Mouse (Mus musculus) spleen, postnatal 10 days (tissue): ENCODE measurements around the gene Fchsd2.

Source experiments
- DNase-seq, 2 experiments: peaks; one replicate each; pipeline ENCODE4 v3.0.0; 2021 to 2022; ENCODE audit warnings: low spot score in 2 of 2

Gene Fchsd2

DNA sequence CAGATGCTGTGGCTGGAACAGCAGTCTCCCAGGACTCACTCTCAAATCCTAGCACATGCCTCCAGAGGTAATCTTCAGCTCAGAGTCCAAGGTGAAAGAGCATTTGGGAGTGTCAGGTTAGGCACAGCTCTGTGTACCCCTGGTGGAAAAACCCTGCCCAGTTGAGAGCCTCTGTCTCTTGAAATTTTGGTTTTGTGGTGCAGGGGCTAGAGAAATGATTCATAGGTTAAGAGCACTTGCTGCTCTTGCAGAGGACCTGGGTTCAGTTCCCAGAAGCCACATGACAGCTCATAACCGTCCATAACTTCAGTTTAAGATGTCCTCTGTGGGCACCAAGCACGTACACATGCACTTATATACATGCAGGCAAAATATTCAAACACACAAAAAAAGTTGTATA is 195.2 kb downstream of the Fchsd2 start:
- DNase-seq = peak in 1 of 2 experiments; percentile 5

DNA sequence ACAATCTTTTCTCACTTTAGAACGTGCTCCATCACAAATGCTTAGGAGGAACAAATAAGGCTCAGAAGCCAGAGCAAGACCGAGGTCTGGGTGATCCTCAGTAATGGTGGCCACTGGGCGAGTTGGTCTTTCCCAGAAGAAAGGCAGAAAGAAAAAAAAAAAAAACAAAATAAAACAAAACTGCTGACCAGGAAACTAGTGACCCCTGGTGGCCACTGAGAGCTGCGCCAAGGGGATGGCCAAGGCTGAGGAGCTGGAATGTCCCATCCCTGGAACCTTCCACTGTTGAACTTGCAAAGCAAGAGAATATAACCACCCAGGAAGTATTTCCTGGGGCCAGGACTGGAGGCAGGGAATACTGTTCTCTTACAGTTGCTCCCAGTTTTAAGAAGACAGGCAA is 195.8 kb downstream of the Fchsd2 start:
- peak in 1 of 2 experiments; percentile 66 for DNase-seq

DNA sequence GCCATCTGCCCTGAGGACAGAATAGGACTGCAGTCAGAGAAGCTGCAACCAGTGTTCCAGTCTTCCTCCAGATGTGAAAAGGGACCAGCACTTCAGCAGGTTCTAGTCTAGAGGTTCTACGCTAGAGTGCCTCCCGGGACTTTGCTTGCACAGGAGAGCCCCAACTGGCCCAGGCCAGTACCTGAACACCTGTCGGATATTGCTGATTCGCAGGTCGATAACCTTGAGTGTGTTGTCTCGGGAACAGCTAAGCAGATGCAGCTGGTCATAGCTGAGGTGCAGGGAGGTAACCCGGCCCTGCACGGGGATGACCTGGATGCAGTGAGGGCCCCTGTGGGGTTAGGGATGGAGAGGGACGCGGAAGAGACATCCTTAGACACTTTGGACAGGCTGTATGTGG is 197.7 kb downstream of the Fchsd2 start:
- no peak for DNase-seq

DNA sequence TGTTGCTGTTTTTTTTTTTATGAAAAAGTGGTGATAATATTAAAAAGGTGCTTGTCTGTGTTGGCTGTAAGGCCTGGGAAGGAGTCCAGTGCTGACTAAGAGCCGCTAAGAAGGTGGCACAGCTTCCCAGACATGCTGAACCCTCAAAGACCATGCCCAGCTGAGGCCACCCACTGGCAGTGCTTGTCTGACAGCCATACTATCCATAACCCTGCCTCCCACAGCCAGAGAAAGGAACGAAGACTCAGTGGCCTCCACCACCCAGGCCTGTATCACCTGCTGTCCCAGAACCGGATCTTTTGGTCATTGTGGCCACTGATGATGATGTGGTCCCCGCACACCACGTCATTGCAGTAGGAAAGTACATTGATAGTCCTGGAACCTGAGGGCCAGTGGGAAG is 198.5 kb downstream of the Fchsd2 start:
- DNase-seq = no peak

DNA sequence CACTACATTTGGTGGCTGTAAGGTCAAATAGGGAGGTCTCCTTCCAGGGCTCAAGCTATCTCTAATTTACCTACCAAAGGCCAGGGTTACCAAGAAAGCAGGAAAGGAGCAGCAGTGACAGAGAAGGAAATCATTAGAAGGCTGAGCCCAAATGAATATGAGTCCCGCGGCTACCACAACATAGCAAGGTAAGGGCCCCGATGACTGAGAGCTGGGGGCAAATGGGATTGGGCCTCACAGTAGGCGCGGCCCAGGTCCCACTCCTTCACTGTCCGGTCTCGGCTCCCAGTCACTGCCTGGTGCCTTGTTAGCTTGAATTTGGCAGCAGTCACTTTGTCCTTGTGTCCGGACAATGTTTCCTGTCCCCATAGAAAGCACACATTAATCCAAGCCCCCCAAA is 199.0 kb downstream of the Fchsd2 start:
- no peak for DNase-seq

DNA sequence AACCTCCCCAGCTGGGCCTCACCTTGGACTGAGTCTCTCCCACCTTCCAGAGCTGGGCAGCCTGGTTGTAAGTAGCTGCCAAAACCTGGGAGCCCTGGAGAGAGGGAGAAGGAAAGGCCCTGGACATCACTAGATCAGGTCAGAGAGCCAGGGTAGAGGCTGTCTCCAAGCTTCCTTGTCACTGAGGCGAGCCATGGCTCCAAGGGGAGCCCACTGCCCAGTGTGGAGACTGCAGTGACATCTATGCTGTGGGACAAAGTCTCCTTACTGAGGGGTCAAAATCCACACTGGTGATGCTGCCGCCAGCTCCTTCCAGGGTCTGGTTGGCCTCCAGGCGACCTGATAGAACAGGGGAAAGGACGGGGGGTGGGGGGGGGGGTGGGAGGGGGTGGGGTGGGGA is 199.4 kb downstream of the Fchsd2 start:
- no peak for DNase-seq

DNA sequence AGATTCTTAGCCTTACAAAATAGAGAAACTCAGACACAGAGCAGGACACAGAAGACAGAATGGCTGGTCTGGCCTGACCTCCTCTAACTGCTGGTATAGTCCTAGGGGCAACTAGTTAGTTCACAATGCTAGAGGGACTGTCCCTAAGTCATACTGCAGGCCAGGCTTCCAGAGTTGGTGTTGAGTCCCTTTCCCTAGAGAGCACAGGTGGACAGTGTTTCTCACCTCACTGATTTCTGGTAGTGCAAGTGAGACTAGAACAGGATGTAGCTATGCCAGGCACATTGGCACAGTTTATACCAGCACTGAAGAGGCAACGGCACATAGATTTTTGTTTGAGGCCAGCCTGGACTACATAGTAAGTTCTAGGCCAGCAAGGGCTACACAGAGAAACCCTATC is 200.0 kb downstream of the Fchsd2 start:
- DNase-seq = no peak

DNA sequence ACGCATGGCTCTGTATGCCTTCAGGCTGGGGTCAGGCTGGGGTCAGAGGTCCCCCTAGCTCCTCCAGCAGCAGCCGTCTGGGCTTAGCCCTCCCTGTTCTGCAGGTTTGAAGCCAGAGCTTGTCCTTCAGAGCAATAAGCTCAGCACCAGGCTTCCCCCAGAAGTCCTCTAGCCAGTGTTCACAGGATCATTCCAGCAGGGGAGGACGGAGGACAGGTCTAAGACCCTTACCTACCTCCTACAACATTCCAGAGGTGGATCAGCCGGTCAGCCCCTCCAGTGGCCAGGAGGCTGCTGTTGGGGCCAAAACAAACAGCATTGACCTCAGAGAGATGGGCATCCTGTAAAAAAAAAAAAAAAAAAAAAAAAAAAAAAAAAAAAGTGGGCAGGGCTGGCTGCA is 200.5 kb downstream of the Fchsd2 start:
- no peak for DNase-seq

DNA sequence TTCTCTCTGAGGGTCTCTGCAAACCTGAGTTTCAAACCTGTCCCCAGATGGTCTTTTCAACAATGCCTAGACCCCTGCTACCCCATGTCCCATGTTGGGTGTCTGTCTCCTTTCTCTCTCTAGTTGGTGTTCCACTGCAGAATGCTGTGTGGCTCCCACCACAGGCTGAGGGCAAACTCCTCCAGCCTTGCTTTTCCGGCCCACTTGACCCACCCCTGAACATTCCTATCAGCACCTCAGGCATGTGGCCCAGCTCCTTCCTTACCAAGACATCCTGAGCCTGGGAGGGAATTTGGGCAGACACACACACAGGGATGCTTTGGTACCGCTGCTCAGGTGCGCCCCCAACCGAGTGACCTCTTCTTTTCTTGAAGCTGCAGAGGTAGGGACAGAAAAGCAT is 200.9 kb downstream of the Fchsd2 start:
- no peak for DNase-seq

DNA sequence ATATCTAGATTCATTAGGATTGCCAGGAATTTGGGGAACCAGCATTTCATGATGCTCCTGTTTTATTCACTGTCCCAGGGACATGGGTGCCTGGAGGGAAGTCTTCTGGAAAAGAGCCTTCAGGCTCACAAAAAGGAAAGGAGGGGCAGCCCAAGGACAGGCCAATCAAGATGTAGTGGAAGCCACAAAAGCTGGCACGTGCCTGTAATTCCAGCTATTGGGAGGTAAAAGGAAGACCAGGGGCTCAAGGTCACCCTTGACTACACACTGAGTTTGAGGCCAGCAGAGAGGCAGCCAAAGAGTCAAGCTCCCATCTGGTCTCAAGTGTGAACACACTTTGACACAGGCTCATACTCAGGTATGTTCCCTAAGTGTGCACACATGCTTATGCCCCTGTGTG is 202.8 kb downstream of the Fchsd2 start:
- no peak for DNase-seq

DNA sequence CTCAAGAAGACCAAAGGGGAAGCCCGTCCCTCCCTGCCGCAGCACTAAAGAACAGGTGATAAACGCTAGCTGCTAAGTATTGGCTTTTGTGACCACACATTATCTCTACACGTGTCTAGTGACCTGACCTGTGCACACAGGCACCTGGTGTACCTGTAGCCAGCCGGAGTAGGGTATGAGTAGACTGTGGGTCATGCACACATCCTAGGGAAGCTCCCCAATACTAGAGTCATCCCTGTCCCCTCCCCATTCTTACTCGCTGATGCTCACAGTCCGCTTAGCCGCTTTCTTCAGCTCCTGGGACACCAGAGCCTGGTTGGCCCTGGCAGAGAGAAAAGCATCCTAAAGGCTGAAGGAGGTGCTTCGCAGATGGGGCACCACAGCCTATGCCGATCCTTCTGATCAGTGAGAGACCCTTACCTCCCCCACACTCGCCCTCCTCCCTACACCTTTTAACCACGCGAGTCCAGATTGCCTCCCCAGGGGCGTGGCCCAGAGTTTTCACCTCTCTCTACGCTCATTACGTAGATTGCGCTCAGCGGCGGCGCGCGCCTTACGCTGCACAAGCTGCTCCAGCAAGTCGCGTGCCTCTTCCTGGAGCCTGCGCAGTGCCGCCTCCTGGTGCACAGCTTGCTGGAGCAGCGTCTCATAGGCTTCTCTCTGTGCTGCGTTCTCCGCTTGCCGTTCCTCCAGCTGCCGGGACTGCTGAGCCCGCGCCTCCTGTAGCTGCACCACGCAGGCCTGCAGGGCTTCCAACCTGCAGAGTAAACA is 203.8 kb downstream of the Fchsd2 start:
- DNase-seq = peak in 1 of 2 experiments; percentile 61

DNA sequence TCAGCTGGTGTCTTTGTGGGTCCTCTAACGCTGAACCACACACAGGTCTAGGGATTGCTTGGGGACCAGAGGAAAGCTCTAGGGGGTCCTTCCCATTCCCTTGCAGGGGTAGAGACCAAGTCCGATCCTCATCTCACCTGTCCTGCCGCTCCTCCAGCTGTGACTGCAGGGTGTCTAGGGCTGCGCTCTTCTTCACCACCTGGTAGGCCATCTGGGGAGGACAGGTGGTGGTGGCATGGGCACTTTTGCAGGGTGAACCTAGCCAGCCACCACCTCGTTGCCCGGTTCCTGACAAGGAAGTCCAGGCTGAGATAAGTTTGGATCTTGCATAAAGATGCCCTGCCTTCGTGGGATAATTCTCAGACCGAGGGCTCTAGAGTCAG is 204.4 kb downstream of the Fchsd2 start:
- DNase-seq = no peak

DNA sequence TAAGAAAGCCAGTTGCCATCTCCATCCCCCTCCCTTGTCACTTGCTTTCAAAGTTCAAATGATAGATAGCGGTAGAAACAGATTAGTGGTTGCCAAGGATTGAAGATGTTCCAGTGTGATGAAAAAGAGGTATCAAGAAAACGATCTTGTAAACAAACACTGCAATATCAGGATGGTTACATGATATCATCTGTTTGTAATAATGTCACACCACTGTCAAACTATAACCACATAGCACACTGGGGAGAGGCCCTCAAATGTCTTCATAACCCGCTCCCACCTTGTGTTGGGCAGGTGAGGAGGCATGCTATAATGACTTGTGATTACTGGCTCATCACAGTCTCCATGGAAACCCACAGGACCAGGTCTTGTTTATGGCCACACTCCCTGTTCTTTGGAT is 205.7 kb downstream of the Fchsd2 start:
- no peak for DNase-seq

DNA sequence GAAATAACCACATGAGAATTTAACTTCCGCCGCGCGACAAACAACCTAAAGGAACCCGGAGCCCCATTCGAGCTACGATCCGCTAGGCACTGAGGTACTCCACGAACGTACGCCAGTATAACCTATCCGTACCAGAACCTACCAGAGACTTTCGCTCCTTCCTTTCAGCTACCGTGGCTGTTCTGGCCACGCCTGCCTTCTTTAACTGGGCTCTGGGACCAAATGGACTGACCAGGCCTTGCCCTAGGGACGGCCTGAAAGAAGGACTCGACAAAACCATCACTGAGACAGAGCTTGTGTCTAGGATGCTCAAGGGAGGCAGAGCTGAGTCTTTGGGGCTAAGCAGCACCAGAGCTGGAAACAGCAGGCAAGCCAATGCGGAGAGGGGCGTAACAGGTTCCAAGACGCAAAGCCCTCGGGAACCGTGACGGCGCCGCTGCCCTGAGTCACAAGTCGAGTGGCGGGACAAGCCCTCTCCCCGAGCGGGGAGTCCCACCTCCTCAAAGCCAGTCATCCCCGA is 208.8 kb downstream of the Fchsd2 start:
- DNase-seq = peak in 1 of 2 experiments; percentile 52

DNA sequence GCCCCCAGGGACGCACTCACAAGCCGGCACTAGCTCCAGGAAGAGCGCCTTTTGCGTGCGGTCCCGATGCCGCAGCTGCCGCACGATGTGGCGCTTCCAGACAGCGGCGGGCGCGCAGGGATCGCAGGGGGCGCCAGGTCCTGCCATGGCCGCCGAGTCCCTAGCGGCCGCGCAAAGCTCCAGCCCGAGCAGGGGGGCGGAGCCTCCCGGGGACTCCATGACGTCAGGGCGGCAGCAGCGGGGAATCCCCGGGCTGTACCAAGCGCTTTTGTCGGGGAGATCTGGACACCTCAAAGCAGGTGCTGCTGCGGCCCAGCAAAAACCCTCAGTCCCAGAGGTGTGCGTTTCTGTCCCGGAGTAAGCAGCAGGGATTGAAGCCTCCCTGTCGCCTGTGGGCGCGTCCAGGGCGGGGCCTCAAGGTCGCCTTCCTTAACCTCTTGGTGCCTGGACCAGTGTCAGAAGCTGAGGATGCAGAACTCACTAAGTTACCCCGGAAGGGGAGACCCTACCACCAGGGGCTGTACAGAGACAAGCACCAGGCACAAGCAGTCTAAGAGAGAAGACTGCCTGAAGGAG is 209.3 kb downstream of the Fchsd2 start, which contains the start of gene Atg16l2:
Gene Atg16l2, minus strand, starts transcription at position 371 of the 576 bp plus-strand sequence.
- DNase-seq = peak; percentile 85 to 92

DNA sequence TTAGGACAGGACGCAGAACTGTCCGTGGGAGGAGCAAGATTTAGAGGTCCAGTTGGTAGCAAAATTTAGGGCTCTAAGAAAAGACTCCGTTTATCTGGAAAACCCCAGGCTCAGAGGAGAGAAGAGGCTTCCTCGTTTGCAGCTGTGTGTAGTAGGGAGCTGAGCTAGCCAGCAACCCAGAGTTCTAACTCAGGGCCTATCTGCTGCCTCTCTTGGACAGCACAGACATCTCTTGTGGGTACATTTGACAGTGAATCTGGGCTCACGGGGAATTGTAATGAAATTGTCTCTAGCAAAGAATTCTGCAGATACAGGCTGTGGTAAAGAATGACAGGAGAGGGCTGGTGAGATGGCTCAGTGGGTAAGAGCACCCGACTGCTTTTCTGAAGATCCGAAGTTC is 210.0 kb downstream of the Fchsd2 start:
- DNase-seq = peak in 1 of 2 experiments; percentile 10

DNA sequence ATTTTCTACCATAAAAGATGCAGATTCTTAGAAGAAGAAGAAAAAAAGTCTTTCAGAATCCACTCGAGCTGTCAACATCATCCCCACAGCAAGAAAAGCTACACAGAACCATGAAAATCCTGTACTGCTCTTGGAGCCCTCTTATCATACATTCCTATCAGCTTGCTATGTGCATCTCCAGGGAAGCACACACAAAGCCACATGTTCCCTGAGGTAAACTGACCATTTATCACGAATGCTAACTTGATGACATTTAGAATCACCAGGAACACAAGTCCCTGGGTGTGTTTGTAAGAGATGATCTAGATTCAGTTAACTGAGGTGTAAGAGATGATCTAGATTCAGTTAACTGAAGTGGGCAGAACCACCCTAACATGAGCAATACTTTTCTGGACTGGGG is 214.2 kb downstream of the Fchsd2 start:
- DNase-seq = no peak

DNA sequence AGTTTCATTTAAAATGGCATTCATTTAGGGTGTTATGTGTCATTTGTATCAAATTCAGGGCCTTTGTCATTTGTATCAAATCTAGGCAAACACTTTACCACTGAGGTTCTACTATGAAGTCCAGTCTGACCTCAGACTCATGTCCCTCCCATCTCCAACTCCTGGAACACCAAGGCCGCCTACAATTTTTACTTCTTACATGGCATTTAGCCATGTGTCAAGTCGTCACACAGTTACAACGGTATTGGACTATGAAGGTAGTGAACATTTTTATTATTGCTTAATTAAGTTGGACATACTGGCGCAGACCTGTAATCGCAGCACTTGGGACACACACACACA is 217.3 kb downstream of the Fchsd2 start:
- DNase-seq = no peak

DNA sequence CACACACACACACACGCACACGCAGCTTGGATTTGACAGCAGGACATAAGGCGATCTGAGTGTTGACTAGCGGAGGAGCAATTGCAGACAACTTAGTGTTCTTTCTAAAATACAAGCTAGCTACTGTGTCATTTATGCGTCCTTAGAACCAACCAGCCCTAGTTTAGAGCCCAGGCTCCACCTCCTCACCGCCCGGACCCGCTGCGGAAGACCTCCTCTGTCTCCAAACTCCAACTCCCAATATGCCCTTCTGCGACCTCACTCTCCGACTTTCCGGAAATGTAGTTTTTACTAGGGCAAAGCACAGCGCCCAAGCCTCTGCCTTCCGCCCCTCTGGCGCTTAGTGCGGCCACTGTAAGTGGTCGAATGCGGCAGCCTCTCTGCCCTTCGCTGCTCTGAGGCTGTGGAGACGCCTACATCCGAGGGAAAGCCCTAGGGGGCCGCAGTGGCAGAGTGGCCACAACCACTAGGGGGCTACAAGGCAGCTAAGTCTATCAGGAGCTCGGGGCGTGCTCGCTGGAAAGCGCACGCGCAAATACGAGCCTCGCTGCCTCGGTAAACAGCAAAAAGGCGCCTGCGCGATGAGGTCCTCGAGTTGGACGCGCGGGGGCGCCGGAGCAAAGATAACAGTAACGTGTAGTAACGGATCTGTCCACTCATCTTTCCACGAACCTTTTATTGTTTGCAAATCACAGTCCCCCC is 217.8 kb downstream of the Fchsd2 start:
- peak; percentile 91 to 97 for DNase-seq

DNA sequence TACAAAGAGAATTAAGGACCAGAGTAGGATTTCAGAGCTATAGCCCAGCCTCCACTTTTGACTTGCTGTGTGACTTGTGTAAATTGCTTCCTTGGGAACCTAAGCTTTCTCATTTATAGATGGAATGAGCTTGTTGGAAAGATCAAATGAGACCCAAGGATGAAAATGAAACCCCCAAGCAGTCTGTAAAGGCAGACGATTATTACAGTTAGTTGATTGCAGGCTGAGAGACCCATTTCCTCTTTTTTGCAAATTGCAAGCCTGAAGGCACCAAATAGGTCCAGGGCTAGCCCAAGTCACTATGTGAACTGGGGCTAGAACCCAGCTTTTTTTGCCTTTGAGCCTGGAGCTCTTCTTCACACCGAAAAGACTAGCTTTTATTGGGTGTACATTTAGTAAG is 218.4 kb downstream of the Fchsd2 start:
- DNase-seq = no peak

DNA sequence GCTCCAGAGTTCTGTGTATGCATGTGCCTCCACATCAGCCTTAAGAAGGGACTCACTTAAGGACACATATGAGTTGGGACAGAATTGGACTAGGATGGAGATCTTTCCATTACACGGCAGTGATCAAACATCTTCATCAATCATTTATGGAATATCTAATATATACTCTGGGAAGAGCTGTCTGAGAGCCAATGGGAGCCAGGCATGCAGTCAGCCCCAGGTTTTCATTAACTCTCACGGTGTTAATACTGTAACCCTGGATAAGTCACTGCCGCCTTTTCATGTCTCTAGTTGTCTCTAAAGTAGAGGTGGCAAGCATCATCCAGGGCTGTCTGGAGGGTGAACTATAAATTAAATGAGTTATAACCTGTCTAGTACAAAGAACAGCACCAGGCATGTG is 220.4 kb downstream of the Fchsd2 start:
- no peak for DNase-seq

DNA sequence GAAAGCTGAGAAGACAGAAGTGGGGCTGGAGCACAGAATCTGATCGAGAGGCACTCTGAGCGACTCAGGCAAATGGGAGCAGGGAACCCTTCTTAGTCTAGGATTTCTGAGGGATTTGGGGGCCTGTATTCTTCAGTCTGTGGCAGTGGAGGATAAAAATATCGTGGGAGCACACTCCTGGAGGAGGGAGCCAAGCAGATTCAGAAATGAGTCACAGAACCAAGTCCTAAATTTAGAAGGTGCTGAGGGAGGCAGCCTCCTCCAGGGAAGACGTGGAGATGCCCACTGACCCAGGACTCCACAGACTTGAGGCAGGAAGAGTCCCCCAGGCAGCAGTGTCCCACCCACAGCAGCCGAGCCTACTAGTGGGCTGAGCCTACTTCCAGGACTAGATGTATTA is 221.7 kb downstream of the Fchsd2 start:
- no peak for DNase-seq

DNA sequence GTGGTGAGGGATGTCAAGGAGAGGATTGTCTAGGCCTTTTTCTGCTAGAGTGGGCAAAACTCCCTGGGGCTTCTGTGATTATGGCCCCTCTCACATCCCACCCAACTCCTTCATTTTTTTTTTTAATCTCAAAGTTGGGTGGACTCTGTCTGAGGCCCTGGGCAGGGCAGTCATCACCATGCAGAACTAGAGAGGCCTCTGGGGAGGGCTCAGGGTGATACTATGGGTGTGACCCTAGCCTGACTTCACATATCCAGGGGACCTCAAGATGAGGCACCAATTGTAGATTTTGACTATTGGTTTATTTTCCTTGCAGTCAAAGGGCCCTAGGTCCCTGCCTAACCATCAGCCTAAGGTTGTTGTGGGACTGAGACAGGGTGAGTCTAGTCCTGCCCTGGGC is 223.0 kb downstream of the Fchsd2 start:
- DNase-seq = no peak
